In the genomic region with DNA sequence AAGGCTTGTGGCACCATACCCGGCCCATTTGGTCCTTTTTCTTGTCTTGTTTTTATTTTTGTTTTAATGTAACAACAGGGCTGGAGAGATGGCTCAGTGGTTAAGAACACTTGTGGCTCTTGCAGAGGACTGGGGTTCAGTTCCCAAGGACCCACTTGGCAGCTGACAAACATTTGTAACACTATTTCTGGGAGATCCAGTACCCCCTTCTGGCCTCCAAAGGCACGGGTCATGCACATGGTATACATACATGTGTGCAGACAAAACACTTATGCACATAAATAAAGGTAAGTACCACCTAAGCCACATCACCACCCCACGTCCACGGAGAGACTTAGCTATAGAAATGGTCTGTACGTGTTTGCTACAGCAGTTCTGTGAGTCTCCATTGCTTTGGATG, we compare ENCODE assay signal across 35 mouse cellular contexts.
"Had no signal": no experiment of that assay in that cellular context is flagged by ENCODE, and none has a peak within 500 bp of the region (broad histone marks: within the 10 kb centered on the region; RNA-seq: fewer than 3 reads in every experiment).

No protein-coding gene starts in this region.

- H3K9me3 ChIP-seq: heart, embryonic 10.5 days; heart, embryonic 12.5 days; heart, embryonic 13.5 days; heart, embryonic 15.5 days; hindbrain, embryonic 10.5 days; hindbrain, embryonic 12.5 days; hindbrain, embryonic 13.5 days; hindbrain, embryonic 15.5 days; intestine, embryonic 15.5 days; kidney, embryonic 15.5 days had no signal

- DNase-seq: heart, postnatal 10 days; heart, postnatal 14 days; heart, postnatal 36 days; heart, postnatal 4 days; kidney, adult 11 months; kidney, adult 18-20 months; kidney, adult 2 months; kidney, adult 8-10 months; kidney, adult 9 months; kidney, postnatal 10 days; kidney, postnatal 14 days; kidney, postnatal 25 days; kidney, postnatal 36 days; kidney, postnatal 4 days; layer of hippocampus, adult 9-11 months; layer of hippocampus, postnatal 36 days had no signal

- H3K4me1 ChIP-seq: hindbrain, embryonic 12.5 days had no signal

- ATAC-seq: hindbrain, embryonic 16.5 days; hindbrain, postnatal 0 days; inflammation-experienced regulatory T-cells, adult 6 months; intestine, embryonic 15.5 days; intestine, embryonic 16.5 days; intestine, postnatal 0 days had no signal

- H3K9ac ChIP-seq: heart, embryonic 12.5 days; heart, embryonic 13.5 days; heart, embryonic 15.5 days; hindbrain, embryonic 12.5 days; hindbrain, embryonic 13.5 days; hindbrain, embryonic 14.5 days; hindbrain, embryonic 15.5 days; intestine, embryonic 15.5 days; kidney, embryonic 15.5 days had no signal

- H3K36me3 ChIP-seq: hindbrain, embryonic 15.5 days; intestine, embryonic 15.5 days had no signal

- H3K27ac ChIP-seq: heart, embryonic 10.5 days; heart, embryonic 13.5 days; heart, embryonic 15.5 days; hindbrain, embryonic 10.5 days; hindbrain, embryonic 12.5 days; hindbrain, embryonic 13.5 days; hindbrain, embryonic 14.5 days; hindbrain, embryonic 15.5 days; hindbrain, postnatal 0 days; intestine, embryonic 15.5 days; kidney, embryonic 15.5 days; kidney, postnatal 0 days; layer of hippocampus, adult 2 months had no signal

- H3K27me3 ChIP-seq: heart, embryonic 12.5 days; heart, embryonic 13.5 days; heart, embryonic 15.5 days; hindbrain, embryonic 12.5 days; hindbrain, embryonic 13.5 days; hindbrain, embryonic 15.5 days; intestine, embryonic 15.5 days; kidney, embryonic 15.5 days had no signal

- H3K4me3 ChIP-seq: heart, embryonic 10.5 days; heart, embryonic 12.5 days; heart, embryonic 13.5 days; heart, embryonic 15.5 days; hindbrain, embryonic 10.5 days; hindbrain, embryonic 12.5 days; hindbrain, embryonic 13.5 days; hindbrain, embryonic 15.5 days; intestine, embryonic 15.5 days; kidney, embryonic 15.5 days; layer of hippocampus, adult 2 months had no signal

- H3K4me2 ChIP-seq: heart, embryonic 11.5 days; heart, embryonic 12.5 days; heart, embryonic 13.5 days; heart, embryonic 15.5 days; hindbrain, embryonic 12.5 days; hindbrain, embryonic 13.5 days; hindbrain, embryonic 14.5 days; hindbrain, embryonic 15.5 days; intestine, embryonic 15.5 days; kidney, embryonic 15.5 days had no signal
